ENCODE assay signal across 7 mouse cellular contexts in genomic region chr9:62438085-62438754, GRCm38 (mm10).
A peak's percentile ranks its signal among the peaks of the same experiment; 100 is the strongest.
DNase-seq lines count a peak whose midpoint lies in the region; ATAC-seq and TF ChIP-seq lines count a peak whose summit lies in the region.

No protein-coding gene starts in this region.

- no peak overlapping the region for H3K4me3 ChIP-seq in kidney, postnatal 0 days (replicated peaks; ENCODE audit: low read depth, low read length)
- no peak overlapping the region for H3K4me3 ChIP-seq in hindbrain, embryonic 13.5 days
- H3K4me3 ChIP-seq in neural tube, embryonic 13.5 days = no peak overlapping the region
- no peak overlapping the region for H3K4me3 ChIP-seq in thymus, adult 2 months (ENCODE audit: control insufficient read depth, insufficient read depth, low read length)

- ATAC-seq in kidney, postnatal 0 days (replicated peaks; ENCODE audit: low FRiP score, low read depth) = no peak
- ATAC-seq in hindbrain, embryonic 13.5 days (ENCODE audit: low FRiP score) = peak; percentile 14; the same call in 1 of the 2 replicates
- ATAC-seq in neural tube, embryonic 13.5 days (ENCODE audit: low read depth) = peak; percentile 76
- ATAC-seq in CD4-positive, CD25-positive, alpha-beta regulatory T cell, adult 4 months = no peak

- H3K27ac ChIP-seq in kidney, postnatal 0 days = peak overlapping the region; percentile 81
- peak overlapping the region; percentile 88 for H3K27ac ChIP-seq in hindbrain, embryonic 13.5 days
- peak overlapping the region; percentile 96 for H3K27ac ChIP-seq in neural tube, embryonic 13.5 days (replicated peaks)
- H3K27ac ChIP-seq in thymus, adult 2 months (ENCODE audit: control insufficient read depth, insufficient read depth, low read length) = no peak overlapping the region

- no peaks in the 10 kb centered on the region for H3K9me3 ChIP-seq in kidney, postnatal 0 days (replicated peaks; ENCODE audit: low read length)
- no peaks in the 10 kb centered on the region for H3K9me3 ChIP-seq in hindbrain, embryonic 13.5 days
- no peaks in the 10 kb centered on the region for H3K9me3 ChIP-seq in neural tube, embryonic 13.5 days

- DNase-seq in kidney, postnatal 0 days (ENCODE audit: low spot score) = no peak
- DNase-seq in kidney, postnatal 14 days = no peak
- peak; percentile 52 to 74 for DNase-seq in cerebellum, postnatal 36 days
- DNase-seq in thymus, adult 2 months = no peak

- TF ChIP-seq POLR2A in thymus, adult 2 months (IDR thresholded peaks at IDR 0.05; ENCODE audit: control insufficient read depth, extremely low read depth, insufficient read depth, low read length, poor library complexity) = no peak

- no peaks in the 10 kb centered on the region for H3K27me3 ChIP-seq in kidney, postnatal 0 days (ENCODE audit: insufficient read depth, low read length)
- no peaks in the 10 kb centered on the region for H3K27me3 ChIP-seq in hindbrain, embryonic 13.5 days
- H3K27me3 ChIP-seq in neural tube, embryonic 13.5 days = no peaks in the 10 kb centered on the region
- no peaks in the 10 kb centered on the region for H3K27me3 ChIP-seq in thymus, adult 2 months (ENCODE audit: control insufficient read depth, insufficient read depth, low read length)

- no peak overlapping the region for H3K4me2 ChIP-seq in kidney, postnatal 0 days (ENCODE audit: low read length)
- no peak overlapping the region for H3K4me2 ChIP-seq in hindbrain, embryonic 13.5 days
- 0 out of 2 replicates have a peak overlapping the region, but pooled peaks have one; percentile 7 for H3K4me2 ChIP-seq in neural tube, embryonic 13.5 days

- H3K9ac ChIP-seq in kidney, postnatal 0 days (ENCODE audit: low read depth, low read length) = no peak overlapping the region
- H3K9ac ChIP-seq in hindbrain, embryonic 13.5 days = no peak overlapping the region
- H3K9ac ChIP-seq in neural tube, embryonic 13.5 days = peak overlapping the region; percentile 61

- no peak for TF ChIP-seq CTCF in kidney, postnatal 0 days (IDR thresholded peaks at IDR 0.05; ENCODE audit: low read depth)
- no peak for TF ChIP-seq CTCF in thymus, adult 2 months (IDR thresholded peaks at IDR 0.05; ENCODE audit: borderline replicate concordance, control insufficient read depth, extremely low read depth, insufficient read depth, low read length, poor library complexity)

- 68% methylated on average over 5 of the region's 5 CpGs for WGBS in kidney, postnatal 0 days
- WGBS in hindbrain, embryonic 13.5 days = 76% methylated on average over 5 of the region's 5 CpGs
- WGBS in neural tube, embryonic 13.5 days = 49% methylated on average over 5 of the region's 5 CpGs
- WGBS in thymus, adult 2 months = 97% methylated on average over 5 of the region's 5 CpGs

- H3K4me1 ChIP-seq in kidney, postnatal 0 days (replicated peaks; ENCODE audit: insufficient read depth, low read length) = peaks cover 9% of the 10 kb centered on the region
- H3K4me1 ChIP-seq in hindbrain, embryonic 13.5 days (replicated peaks) = peaks cover 30% of the 10 kb centered on the region
- H3K4me1 ChIP-seq in neural tube, embryonic 13.5 days (replicated peaks) = peaks cover 36% of the 10 kb centered on the region
- H3K4me1 ChIP-seq in thymus, adult 2 months (replicated peaks; ENCODE audit: control insufficient read depth, insufficient read depth, low read length) = no peaks in the 10 kb centered on the region

- H3K36me3 ChIP-seq in kidney, postnatal 0 days (ENCODE audit: insufficient read depth, low read length) = no peaks in the 10 kb centered on the region
- H3K36me3 ChIP-seq in hindbrain, embryonic 13.5 days = no peaks in the 10 kb centered on the region
- no peaks in the 10 kb centered on the region for H3K36me3 ChIP-seq in neural tube, embryonic 13.5 days
- H3K36me3 ChIP-seq in thymus, adult 2 months (ENCODE audit: control insufficient read depth, insufficient read depth, low read length) = no peaks in the 10 kb centered on the region

Comparison
In these comparisons a context has a peak if more than half of its experiments do, and no peak if none do; other contexts are left out.
1. ATAC-seq: peak in hindbrain, embryonic 13.5 days (single experiment) and neural tube, embryonic 13.5 days (single experiment); none in kidney, postnatal 0 days (single experiment) and CD4-positive, CD25-positive, alpha-beta regulatory T cell, adult 4 months (single experiment).
2. DNase-seq: peak in cerebellum, postnatal 36 days (2 of 2); none in kidney, postnatal 0 days (single experiment), kidney, postnatal 14 days (single experiment) and thymus, adult 2 months (single experiment).